Mouse (Mus musculus) stomach, postnatal 0 days (tissue): ENCODE data around the gene Clnk. TPM values are rescaled to one million over a fixed set of nuclear protein-coding genes. Genes with fewer than 3 reads are reported as not detected.

Experiments
- ATAC-seq: fragments of 200-750 bp; cut with Nextera tagmentation; 2 replicates; pipeline ENCODE4 v1.8.0; 2017; ENCODE audit not compliant: low FRiP score, low TSS enrichment
- DNase-seq: peaks from one replicate; pipeline ENCODE4 v3.0.0-alpha.2; 2016; ENCODE audit warnings: low spot score
- H3K27ac ChIP-seq: fragments of 300-500 bp; sonication (generic); replicated peaks from 2 replicates; pipeline ENCODE4 v1.5.1; 2014; ENCODE audit warnings: mild to moderate bottlenecking, control low read depth
- H3K27me3 ChIP-seq: fragments of 300-500 bp; sonication (generic); 2 replicates; pipeline ENCODE4 v1.6.1; 2014; ENCODE audit warnings: low read length; ENCODE audit not compliant: control insufficient read depth, insufficient read depth
- H3K36me3 ChIP-seq: fragments of 300-500 bp; sonication (generic); 2 replicates; pipeline ENCODE4 v1.6.1; 2014; ENCODE audit warnings: low read length, mixed read lengths; ENCODE audit not compliant: control insufficient read depth, insufficient read depth
- H3K4me1 ChIP-seq: fragments of 300-500 bp; sonication (generic); replicated peaks from 2 replicates; pipeline ENCODE4 v1.6.1; 2014; ENCODE audit warnings: antibody characterized with exemption; ENCODE audit not compliant: control insufficient read depth, insufficient read depth
- H3K4me2 ChIP-seq: fragments of 300-500 bp; sonication (generic); replicated peaks from 2 replicates; pipeline ENCODE4 v1.6.1; 2014; ENCODE audit warnings: low read depth, mild to moderate bottlenecking, control low read depth, moderate library complexity
- H3K4me3 ChIP-seq: fragments of 300-500 bp; sonication (generic); 2 replicates; pipeline ENCODE4 v1.5.1; 2014; ENCODE audit warnings: low read depth, low read length, control low read depth
- H3K9ac ChIP-seq: fragments of 300-500 bp; sonication (generic); 2 replicates; pipeline ENCODE4 v1.6.1; 2014; ENCODE audit warnings: mild to moderate bottlenecking, low read length, control low read depth, mixed read lengths
- H3K9me3 ChIP-seq: fragments of 300-500 bp; sonication (generic); 2 replicates; pipeline ENCODE4 v1.6.1; 2016; ENCODE audit warnings: low read length; ENCODE audit not compliant: control insufficient read depth
- CTCF ChIP-seq: IDR thresholded peaks from 2 replicates; pipeline ENCODE4 v1.5.1; 2016; ENCODE audit warnings: antibody characterized with exemption, low read depth, mild to moderate bottlenecking, moderate library complexity
- EP300 ChIP-seq: optimal IDR thresholded peaks from 2 replicates; pipeline ENCODE3; 2016; ENCODE audit warnings: antibody characterized with exemption
- WGBS: fragments of 180-500 bp; shearing (Covaris S2); extraction: QIAGEN DNeasy Blood & Tissue Kit; methylation state at CpG from one replicate; pipeline ENCODE4 v1.1.7; 2014; 5-methylcytosine and 5-hydroxymethylcytosine counted together
- polyA plus RNA-seq: library from polyadenylated mRNA; unstranded; fragments of >200 nt; fragmentation: Nextera tagmentation; extraction: Ambion mirVana; gene quantifications from 2 replicates; pipeline ENCODE4 v1.2.1, GENCODE M21; 2015

Gene Clnk
- polyA plus RNA-seq, 1 experiment from 2014 or later: 0.07 TPM

DNA sequence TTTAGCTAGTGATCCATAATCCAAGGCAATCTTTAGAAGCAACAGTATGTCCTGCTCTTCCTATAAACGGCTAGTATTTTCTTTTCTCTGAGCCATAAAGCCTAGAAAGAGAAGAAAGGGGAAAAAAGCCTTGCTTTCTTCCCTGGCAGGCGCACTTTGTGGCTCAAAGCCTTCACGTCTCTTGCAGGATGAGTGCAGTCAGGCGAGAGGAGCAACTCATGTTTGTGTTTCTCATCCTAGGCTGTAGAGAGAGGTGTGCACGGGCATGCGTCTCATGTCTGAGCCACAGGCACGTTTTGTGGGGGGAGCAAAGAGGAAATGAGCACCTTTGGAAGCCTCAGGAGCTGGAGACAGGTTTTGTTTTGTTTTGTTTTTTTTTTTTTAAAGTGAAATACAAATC is 64.2 kb downstream of the Clnk start:
- H3K4me3 ChIP-seq: no peak overlapping the region
- H3K9ac ChIP-seq: no peak overlapping the region
- H3K27me3 ChIP-seq: no peaks in the 10 kb centered on the region
- no peak for TF ChIP-seq CTCF
- TF ChIP-seq EP300: no peak
- no peak overlapping the region for H3K4me2 ChIP-seq
- no peaks in the 10 kb centered on the region for H3K9me3 ChIP-seq
- WGBS: 45% methylated on average over 7 of the region's 7 CpGs
- DNase-seq: no peak
- H3K36me3 ChIP-seq: no peaks in the 10 kb centered on the region
- H3K27ac ChIP-seq: no peak overlapping the region
- ATAC-seq: no peak
- H3K4me1 ChIP-seq: no peaks in the 10 kb centered on the region

DNA sequence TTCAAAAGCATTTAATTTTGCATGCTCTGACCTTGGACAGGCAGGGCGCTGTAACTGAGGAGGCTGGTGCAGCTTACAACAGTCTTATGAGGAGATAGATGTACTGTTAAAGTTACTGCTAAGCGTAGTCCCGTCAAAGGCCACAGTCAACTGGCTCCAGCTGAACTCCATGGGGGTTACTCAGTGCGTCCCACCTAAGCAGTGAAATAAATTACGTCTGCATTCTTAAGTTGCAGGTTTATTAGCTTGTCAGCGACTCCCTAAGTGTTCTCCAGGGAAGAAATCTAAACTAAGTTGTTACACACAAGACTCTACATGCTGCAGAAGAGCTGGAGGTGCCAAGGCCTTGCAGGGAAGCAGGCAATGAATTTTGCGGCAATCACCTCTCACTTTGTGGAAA is 77.7 kb downstream of the Clnk start:
- H3K4me3 ChIP-seq: no peak overlapping the region
- no peak for TF ChIP-seq CTCF
- no peak for TF ChIP-seq EP300
- H3K4me2 ChIP-seq: no peak overlapping the region
- no peak overlapping the region for H3K9ac ChIP-seq
- no peak overlapping the region for H3K27ac ChIP-seq
- H3K36me3 ChIP-seq: no peaks in the 10 kb centered on the region
- DNase-seq: no peak
- no peaks in the 10 kb centered on the region for H3K9me3 ChIP-seq
- H3K4me1 ChIP-seq: no peaks in the 10 kb centered on the region
- no peak for ATAC-seq
- WGBS: 73% methylated on average over 7 of the region's 7 CpGs
- H3K27me3 ChIP-seq: no peaks in the 10 kb centered on the region

DNA sequence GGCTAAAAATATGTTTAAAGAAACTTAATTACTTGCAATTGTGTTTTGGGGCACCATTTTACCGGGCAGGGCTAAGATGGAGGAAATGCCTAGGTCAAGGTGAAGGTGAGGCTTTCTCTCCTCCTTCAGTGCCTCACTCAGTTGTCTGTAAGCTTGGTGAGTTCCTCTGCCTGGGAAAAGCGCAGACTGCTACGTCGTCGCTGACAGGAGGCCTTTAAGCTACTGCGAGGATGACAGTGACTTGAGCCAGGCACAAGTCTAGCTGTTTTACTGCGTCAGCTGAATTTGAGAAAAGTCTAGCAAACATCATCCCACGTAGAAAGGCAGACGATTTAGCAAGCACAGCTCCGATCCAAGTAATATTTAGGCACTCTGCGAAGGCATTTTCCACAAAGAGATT is 81.5 kb downstream of the Clnk start:
- no peaks in the 10 kb centered on the region for H3K36me3 ChIP-seq
- H3K4me1 ChIP-seq: no peaks in the 10 kb centered on the region
- H3K4me3 ChIP-seq: no peak overlapping the region
- no peak for TF ChIP-seq EP300
- H3K9me3 ChIP-seq: no peaks in the 10 kb centered on the region
- 61% methylated on average over 11 of the region's 11 CpGs for whole genome bisulfite sequencing
- H3K27me3 ChIP-seq: no peaks in the 10 kb centered on the region
- H3K27ac ChIP-seq: no peak overlapping the region
- H3K9ac ChIP-seq: no peak overlapping the region
- ATAC-seq (no peak), DNase-seq (no peak)
- no peak overlapping the region for H3K4me2 ChIP-seq

- TF ChIP-seq CTCF: no peak
- no peak for TF ChIP-seq EP300
- no peak overlapping the region for H3K4me3 ChIP-seq
- no peak overlapping the region for H3K9ac ChIP-seq
- DNase-seq (no peak), ATAC-seq (no peak)
- no peaks in the 10 kb centered on the region for H3K27me3 ChIP-seq
- no peak overlapping the region for H3K4me2 ChIP-seq
- no peaks in the 10 kb centered on the region for H3K9me3 ChIP-seq
- no peak overlapping the region for H3K27ac ChIP-seq
- H3K36me3 ChIP-seq: no peaks in the 10 kb centered on the region
- 73% methylated on average over 2 of the region's 2 CpGs for WGBS
- H3K4me1 ChIP-seq: no peaks in the 10 kb centered on the region
These were observed 85.5 kb downstream of the Clnk start for GRCm38 (mm10) chr5:38791116-38791515.

- TF ChIP-seq EP300: no peak
- TF ChIP-seq CTCF: no peak
- H3K4me1 ChIP-seq: no peaks in the 10 kb centered on the region
- no peak overlapping the region for H3K4me2 ChIP-seq
- no peak for ATAC-seq
- H3K27ac ChIP-seq: no peak overlapping the region
- H3K27me3 ChIP-seq: no peaks in the 10 kb centered on the region
- H3K36me3 ChIP-seq: no peaks in the 10 kb centered on the region
- no peaks in the 10 kb centered on the region for H3K9me3 ChIP-seq
- DNase-seq: no peak
- no peak overlapping the region for H3K4me3 ChIP-seq
- 82% methylated on average over 5 of the region's 5 CpGs for WGBS
- H3K9ac ChIP-seq: no peak overlapping the region
These were observed 87.8 kb downstream of the Clnk start for GRCm38 (mm10) chr5:38788820-38789219.

DNA sequence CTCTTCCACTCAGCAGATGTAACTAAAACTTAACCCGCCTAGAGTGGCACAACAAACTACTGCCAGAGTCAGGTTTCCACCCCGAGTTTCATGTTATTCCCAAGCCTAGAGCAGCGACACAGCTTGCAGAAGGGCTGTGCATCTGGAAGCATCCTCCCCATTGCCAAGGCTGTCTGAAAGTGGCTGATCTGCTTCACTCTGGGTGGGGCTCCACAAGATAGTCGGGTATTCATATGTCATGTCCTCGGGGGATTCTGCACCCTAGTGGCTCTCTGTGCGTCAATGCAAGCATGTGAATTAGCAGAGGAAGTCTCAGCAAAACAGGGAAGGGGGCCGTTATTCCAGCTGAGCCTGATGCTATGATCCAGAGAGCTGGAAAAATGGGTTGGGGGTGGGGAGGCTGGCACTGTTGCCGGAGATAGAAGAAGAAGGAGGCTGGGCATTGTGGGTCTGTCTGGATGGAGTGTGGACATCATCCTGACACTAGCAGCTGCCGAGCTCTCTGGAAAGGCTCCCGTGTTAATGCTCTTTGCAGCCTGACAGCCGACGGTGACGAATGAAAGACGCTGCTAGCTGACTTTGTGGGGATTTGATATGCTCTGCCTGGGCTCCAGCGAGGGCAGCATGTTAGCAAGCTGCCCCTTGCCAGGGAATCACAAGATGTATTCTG is 88.6 kb downstream of the Clnk start:
- ATAC-seq (no peak), DNase-seq (no peak)
- TF ChIP-seq EP300: no peak
- peak; percentile 33 for TF ChIP-seq CTCF
- no peaks in the 10 kb centered on the region for H3K36me3 ChIP-seq
- no peaks in the 10 kb centered on the region for H3K27me3 ChIP-seq
- no peaks in the 10 kb centered on the region for H3K9me3 ChIP-seq
- no peak overlapping the region for H3K9ac ChIP-seq
- 29% methylated on average over 15 of the region's 15 CpGs for WGBS
- no peak overlapping the region for H3K4me2 ChIP-seq
- no peaks in the 10 kb centered on the region for H3K4me1 ChIP-seq
- H3K27ac ChIP-seq: no peak overlapping the region
- H3K4me3 ChIP-seq: no peak overlapping the region
